Mouse (Mus musculus): ENCODE data around the gene Gimap5.

GRCm38 (mm10) chr6:48697555-48697930 lies 48.5 kb upstream of the Gimap5 start:
- TF ChIP-seq CTCF (IDR thresholded peaks at IDR 0.05; ENCODE audit: insufficient read depth, low read length) (no peak), POLR2A (IDR thresholded peaks at IDR 0.05; ENCODE audit: borderline replicate concordance, extremely low read depth, low read depth, low read length) (no peak)

All from lung, adult 2 months (tissue).